Mouse (Mus musculus) liver, embryonic 11.5 days (tissue): ENCODE data around the gene Spns1. TPM values are rescaled to one million over a fixed set of nuclear protein-coding genes. Genes with fewer than 3 reads are reported as not detected.
"Not testable (repeated sequence)": the region's sequence is repeated elsewhere in the genome, so short reads cannot be mapped to it uniquely, and the experiment has no call there.

ENCODE experiments used
- ATAC-seq: fragments of 200-750 bp; cut with Nextera tagmentation; replicated peaks from 2 replicates; pipeline ENCODE4 v1.8.0; 2017; ENCODE audit warnings: moderate number of reproducible peaks, mild to moderate bottlenecking, moderate TSS enrichment, moderate library complexity; ENCODE audit not compliant: low FRiP score
- DNase-seq: peaks from one replicate; pipeline ENCODE4 v3.0.0-alpha.2; 2017; ENCODE audit warnings: low spot score
- H3K27ac ChIP-seq: fragments of 300-500 bp; sonication (generic); 2 replicates; pipeline ENCODE4 v1.5.1; 2014; ENCODE audit warnings: mild to moderate bottlenecking, low read depth, low read length, control low read depth
- H3K27me3 ChIP-seq: fragments of 300-500 bp; sonication (generic); replicated peaks from 2 replicates; pipeline ENCODE4 v1.6.1; 2014; ENCODE audit warnings: low read length, mixed read lengths; ENCODE audit not compliant: control insufficient read depth, insufficient read depth
- H3K36me3 ChIP-seq: fragments of 300-500 bp; sonication (generic); 2 replicates; pipeline ENCODE4 v1.6.1; 2014; ENCODE audit warnings: mild to moderate bottlenecking, low read length, moderate library complexity, mixed read lengths; ENCODE audit not compliant: control insufficient read depth, insufficient read depth
- H3K4me1 ChIP-seq: fragments of 300-500 bp; sonication (generic); replicated peaks from 2 replicates; pipeline ENCODE4 v1.6.1; 2014; ENCODE audit warnings: low read length, mixed read lengths; ENCODE audit not compliant: control insufficient read depth, insufficient read depth
- H3K4me2 ChIP-seq: fragments of 300-500 bp; sonication (generic); 2 replicates; pipeline ENCODE4 v1.6.1; 2014; ENCODE audit warnings: mild to moderate bottlenecking, control low read depth, moderate library complexity
- H3K4me3 ChIP-seq: fragments of 300-500 bp; sonication (generic); 2 replicates; pipeline ENCODE4 v1.5.1; 2014; ENCODE audit warnings: low read depth, low read length, control low read depth
- H3K9ac ChIP-seq: fragments of 300-500 bp; sonication (generic); 2 replicates; pipeline ENCODE4 v1.6.1; 2014; ENCODE audit warnings: low read depth, low read length, control low read depth
- H3K9me3 ChIP-seq: fragments of 300-500 bp; sonication (generic); 2 replicates; pipeline ENCODE4 v1.6.1; 2016; ENCODE audit warnings: low read length, inconsistent platforms, mixed read lengths; ENCODE audit not compliant: control insufficient read depth
- WGBS: fragments of 180-500 bp; shearing (Covaris S2); extraction: QIAGEN DNeasy Blood & Tissue Kit; methylation state at CpG from one replicate; pipeline ENCODE4 v1.1.7; 2014; 5-methylcytosine and 5-hydroxymethylcytosine counted together
- polyA plus RNA-seq: library from polyadenylated mRNA; unstranded; fragments of >200 nt; fragmentation: Nextera tagmentation; extraction: Ambion mirVana; gene quantifications from 2 replicates; pipeline ENCODE4 v1.2.1, GENCODE M21; 2014

Gene Spns1
- polyA plus RNA-seq, 1 experiment from 2014 or later, result 43.8 TPM

DNA sequence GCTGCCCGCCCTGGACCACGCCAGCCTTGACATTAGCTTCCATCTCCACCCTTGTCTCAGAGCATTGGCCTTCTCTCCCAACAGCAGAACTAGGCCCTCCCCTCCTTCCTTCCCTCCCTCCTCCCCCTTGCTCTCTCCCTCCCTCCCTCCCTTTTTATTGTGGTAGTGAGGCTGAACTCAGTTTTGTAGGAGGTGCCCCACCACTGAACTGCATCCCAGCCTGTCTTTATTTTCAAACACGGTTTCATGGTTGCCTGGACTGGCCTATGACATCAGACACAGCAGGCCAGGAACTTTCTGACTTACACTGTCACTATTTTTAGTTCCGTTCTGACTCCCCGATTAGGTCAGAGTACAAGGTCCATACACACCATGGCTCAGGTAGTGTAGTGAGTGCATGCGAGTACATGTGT, 37.0 kb downstream of the Spns1 start:
- Histone ChIP-seq H3K9me3 (no peaks in the 10 kb centered on the region), H3K4me1 (no peaks in the 10 kb centered on the region), H3K4me2 (no peak overlapping the region), H3K36me3 (no peaks in the 10 kb centered on the region), H3K27me3 (no peaks in the 10 kb centered on the region), H3K27ac (no peak overlapping the region), H3K9ac (no peak overlapping the region), H3K4me3 (no peak overlapping the region)
- DNase-seq (no peak), ATAC-seq (no peak; the same call in 1 of the 2 replicates)
- 65% methylated on average over 6 of the region's 6 CpGs for WGBS

DNA sequence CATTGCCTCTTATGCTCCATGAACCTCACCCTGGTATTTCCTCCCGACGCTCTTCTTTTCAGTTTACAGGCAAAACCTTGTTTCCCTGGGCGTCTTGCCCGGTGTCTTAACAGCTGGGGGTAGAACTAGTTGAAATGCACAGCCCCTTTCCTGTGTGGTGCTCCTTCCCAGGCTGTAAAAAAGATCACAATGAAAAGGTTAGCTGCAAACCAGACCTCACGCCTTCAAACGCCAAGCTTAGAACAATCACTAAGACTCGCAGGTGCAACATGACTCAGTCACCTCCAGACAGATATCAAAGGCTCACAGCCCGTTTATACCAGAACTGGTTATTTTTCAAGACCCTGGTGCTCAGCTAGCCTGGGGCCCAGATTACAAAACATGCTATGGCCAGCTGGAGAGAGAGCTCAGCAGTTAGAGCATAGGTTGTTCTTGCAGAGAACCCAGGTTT, 37.7 kb downstream of the Spns1 start:
- Histone ChIP-seq H3K4me1 (no peaks in the 10 kb centered on the region), H3K4me2 (no peak overlapping the region), H3K36me3 (no peaks in the 10 kb centered on the region), H3K27me3 (no peaks in the 10 kb centered on the region), H3K9ac (no peak overlapping the region), H3K27ac (no peak overlapping the region), H3K9me3 (no peaks in the 10 kb centered on the region), H3K4me3 (no peak overlapping the region)
- DNase-seq (no peak), ATAC-seq (no peak)
- 79% methylated on average over 8 of the region's 8 CpGs for WGBS

DNA sequence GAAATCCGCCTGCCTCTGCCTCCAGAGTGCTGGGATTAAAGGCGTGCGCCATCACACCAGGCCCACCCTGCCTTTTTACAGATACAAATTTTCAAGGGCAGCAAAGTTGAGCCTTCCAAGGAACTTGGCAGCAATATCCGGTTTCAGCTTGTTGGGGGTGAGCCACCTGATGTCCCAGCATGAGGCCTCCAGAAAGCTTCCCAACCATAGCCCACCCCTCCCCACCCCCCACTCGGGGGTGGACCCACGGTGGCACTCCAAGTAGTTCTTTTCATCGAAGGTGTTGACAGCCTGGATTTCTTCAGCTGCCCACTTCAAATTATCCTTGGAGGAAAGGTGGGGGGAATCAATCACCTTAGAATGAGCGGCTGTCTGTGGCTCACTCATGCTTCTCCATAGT, 38.3 kb downstream of the Spns1 start:
- H3K4me3 ChIP-seq, result no peak overlapping the region
- H3K4me2 ChIP-seq, result no peak overlapping the region
- H3K9me3 ChIP-seq, result no peaks in the 10 kb centered on the region
- no peak overlapping the region for H3K27ac ChIP-seq
- no peaks in the 10 kb centered on the region for H3K4me1 ChIP-seq
- no peak for ATAC-seq
- DNase-seq, result no peak
- no peaks in the 10 kb centered on the region for H3K27me3 ChIP-seq
- no peak overlapping the region for H3K9ac ChIP-seq
- H3K36me3 ChIP-seq, result no peaks in the 10 kb centered on the region
- 76% methylated on average over 8 of the region's 8 CpGs for WGBS

DNA sequence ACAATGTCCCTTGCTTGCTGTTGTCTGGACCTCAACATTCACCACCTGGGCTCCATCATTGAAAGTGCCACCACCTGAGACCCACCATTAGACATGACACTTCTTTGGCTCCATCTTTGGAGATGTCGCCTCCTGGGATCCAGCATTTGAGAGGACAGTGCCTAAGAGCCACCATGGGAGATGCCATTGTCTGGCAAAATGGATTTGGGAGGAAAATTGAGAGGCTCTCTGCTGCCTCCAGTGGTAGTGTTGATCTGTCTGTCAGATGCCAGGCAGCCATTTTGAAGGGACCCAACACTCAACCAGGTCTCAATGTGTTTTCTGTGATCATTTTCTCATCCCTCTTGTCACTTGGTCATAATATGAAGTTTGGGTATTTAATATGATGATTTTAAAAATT, 41.7 kb downstream of the Spns1 start:
- Histone ChIP-seq H3K4me1 (no peaks in the 10 kb centered on the region), H3K36me3 (no peaks in the 10 kb centered on the region), H3K4me3 (no peak overlapping the region), H3K9ac (no peak overlapping the region), H3K9me3 (no peaks in the 10 kb centered on the region), H3K27ac (no peak overlapping the region), H3K4me2 (no peak overlapping the region), H3K27me3 (no peaks in the 10 kb centered on the region)
- WGBS, result 81% methylated on average over 1 of the region's 1 CpGs
- DNase-seq, result no peak
- no peak for ATAC-seq

DNA sequence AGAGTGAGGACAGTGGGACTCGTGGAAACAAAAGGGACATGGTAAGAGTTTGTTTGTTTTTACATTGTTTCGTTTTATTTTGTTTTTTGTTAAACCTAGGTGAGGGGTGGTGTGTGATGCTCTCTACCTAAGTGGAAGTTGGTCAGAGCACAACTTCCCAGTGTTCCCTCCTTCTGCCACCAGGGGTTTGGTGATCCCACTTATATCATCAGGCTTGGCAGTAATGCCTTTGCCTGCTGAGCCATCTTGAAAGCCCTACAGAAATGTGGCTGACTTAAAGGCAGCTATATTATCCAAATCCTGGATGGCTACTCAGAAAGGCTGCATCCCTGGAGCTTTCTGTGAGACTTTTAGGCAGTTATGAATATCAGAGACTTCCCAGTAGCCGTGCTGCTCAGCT, 44.6 kb downstream of the Spns1 start:
- no peak overlapping the region for H3K27ac ChIP-seq
- H3K9ac ChIP-seq, result no peak overlapping the region
- no peaks in the 10 kb centered on the region for H3K36me3 ChIP-seq
- no peak overlapping the region for H3K4me2 ChIP-seq
- H3K4me1 ChIP-seq, result no peaks in the 10 kb centered on the region
- ATAC-seq (no peak), DNase-seq (no peak)
- H3K4me3 ChIP-seq, result no peak overlapping the region
- no peaks in the 10 kb centered on the region for H3K9me3 ChIP-seq
- H3K27me3 ChIP-seq, result no peaks in the 10 kb centered on the region
- WGBS, result 74% methylated on average over 3 of the region's 3 CpGs

DNA sequence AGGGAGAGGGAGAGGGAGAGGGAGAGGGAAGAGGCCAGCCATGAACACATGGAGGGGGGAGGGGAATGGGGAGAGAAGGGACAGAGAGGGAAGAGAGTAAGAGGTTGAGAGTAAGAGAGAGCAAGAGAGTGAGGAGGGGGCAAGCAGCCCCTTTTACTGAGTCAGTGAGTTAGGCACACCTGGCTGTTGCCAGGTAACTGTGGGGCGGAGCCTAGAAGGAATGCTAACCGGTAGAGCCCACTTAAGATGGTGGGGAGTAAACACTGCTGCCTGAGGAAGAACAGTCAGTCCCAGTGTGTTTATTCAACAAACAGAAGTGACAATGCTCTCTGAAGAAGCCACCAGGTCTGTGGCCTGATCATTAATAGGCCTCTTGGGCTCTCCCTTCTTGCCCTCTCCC, 46.6 kb downstream of the Spns1 start:
- 49% methylated on average over 2 of the region's 2 CpGs for WGBS
- no peaks in the 10 kb centered on the region for H3K27me3 ChIP-seq
- no peak overlapping the region for H3K4me2 ChIP-seq
- DNase-seq (no peak), ATAC-seq (no peak)
- no peak overlapping the region for H3K9ac ChIP-seq
- H3K27ac ChIP-seq, result no peak overlapping the region
- no peaks in the 10 kb centered on the region for H3K9me3 ChIP-seq
- no peaks in the 10 kb centered on the region for H3K36me3 ChIP-seq
- no peaks in the 10 kb centered on the region for H3K4me1 ChIP-seq
- no peak overlapping the region for H3K4me3 ChIP-seq

DNA sequence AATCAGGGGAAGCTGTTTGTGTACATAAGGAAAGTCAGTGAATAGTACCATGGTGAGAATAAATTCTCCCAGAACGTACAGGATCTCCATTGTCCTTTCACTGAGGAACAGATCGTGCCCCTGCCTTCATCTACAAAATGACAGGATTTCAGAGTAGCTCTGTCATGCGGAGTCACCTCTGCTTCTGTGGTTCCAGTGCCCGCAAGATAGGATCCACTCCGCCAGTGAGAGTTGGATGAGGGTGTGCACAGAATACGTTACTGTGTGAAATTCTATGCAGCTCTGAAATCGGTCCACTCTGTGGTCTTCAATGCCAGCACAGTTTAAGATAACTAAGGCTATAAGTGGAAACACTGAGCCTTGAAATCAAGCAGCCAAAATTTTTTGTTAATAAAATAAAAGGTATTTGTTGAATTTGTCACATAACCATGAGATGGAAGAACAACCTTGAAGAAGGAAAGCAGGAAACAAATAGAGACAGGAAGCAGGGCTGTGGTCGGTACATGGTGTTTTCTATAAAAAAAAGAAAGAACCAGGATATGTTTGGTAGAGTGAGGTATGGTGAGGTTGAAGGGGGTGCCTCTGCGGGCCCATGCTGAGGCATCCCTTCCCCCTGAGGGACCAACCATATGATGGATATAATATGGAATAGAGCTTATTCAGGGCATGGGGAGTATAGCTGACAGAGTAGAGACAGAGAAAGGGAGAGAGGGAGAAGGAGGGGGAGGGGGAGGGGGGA, 47.2 kb downstream of the Spns1 start:
- no peaks in the 10 kb centered on the region for H3K27me3 ChIP-seq
- no peak for DNase-seq
- H3K9ac ChIP-seq, result no peak overlapping the region
- H3K9me3 ChIP-seq, result no peaks in the 10 kb centered on the region
- 61% methylated on average over 9 of the region's 9 CpGs for WGBS
- H3K4me2 ChIP-seq, result no peak overlapping the region
- H3K4me3 ChIP-seq, result no peak overlapping the region
- no peaks in the 10 kb centered on the region for H3K4me1 ChIP-seq
- H3K36me3 ChIP-seq, result no peaks in the 10 kb centered on the region
- ATAC-seq, result no peak
- no peak overlapping the region for H3K27ac ChIP-seq

DNA sequence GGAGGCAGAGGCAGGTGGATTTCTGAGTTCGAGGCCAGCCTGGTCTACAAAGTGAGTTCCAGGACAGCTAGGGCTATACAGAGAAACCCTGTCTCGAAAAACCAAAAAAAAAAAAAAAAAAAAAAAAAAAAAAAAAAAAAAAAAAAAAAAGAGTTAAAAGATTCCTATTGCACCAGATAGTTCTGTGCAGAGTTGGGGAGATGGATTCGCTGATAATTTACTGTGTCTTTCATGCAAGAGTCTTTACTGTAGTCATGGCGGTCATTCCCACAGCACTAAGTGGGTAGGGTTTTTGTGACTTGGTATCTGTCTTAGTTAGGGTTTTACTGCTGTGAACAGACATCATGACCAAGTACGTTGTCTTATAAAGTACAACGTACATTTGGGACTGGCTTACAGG, 48.4 kb downstream of the Spns1 start:
- not testable (repeated sequence) for H3K4me1 ChIP-seq, H3K9me3 ChIP-seq, H3K27ac ChIP-seq, H3K36me3 ChIP-seq, H3K4me2 ChIP-seq, ATAC-seq, H3K4me3 ChIP-seq, H3K27me3 ChIP-seq, H3K9ac ChIP-seq, DNase-seq
- 79% methylated on average over 5 of the region's 6 CpGs for WGBS

DNA sequence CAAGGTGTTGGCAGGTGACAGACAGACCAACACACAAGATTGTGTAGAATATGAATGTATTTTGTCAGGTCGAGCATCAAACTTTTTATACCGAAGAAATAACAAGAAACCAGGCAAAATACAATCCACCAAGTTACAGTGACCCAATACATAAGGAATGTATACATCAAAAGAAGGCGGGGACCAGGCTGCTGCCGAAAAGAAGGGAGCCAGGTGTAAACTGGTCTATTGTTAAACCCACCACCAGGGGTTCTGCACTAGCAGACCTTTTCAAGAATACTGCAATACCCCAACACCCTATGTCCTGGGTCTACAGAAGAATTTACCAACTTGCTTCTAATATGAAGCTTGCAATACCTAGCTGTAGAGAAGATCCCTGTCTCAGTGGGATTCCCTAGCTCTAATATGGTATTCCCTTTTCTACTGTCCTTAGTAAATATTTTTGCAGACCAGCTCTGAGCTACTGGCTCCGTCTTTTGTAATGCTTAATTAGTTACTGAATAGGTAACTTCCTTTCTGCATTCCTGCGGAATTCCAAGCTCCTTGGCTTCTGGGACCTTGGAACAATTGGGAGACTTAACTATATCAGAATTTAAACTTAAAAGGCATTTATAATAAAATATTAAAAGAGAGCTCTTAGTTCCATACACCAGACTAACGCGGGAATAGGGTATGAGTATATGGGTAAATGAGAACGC, 51.5 kb downstream of the Spns1 start:
- H3K4me3 ChIP-seq, H3K36me3 ChIP-seq, H3K4me2 ChIP-seq, H3K9ac ChIP-seq, DNase-seq, H3K4me1 ChIP-seq, ATAC-seq, H3K27me3 ChIP-seq, H3K27ac ChIP-seq, H3K9me3 ChIP-seq: not testable (repeated sequence)
- WGBS, result 39% methylated on average over 9 of the region's 9 CpGs
